Mouse (Mus musculus) limb, embryonic 14.5 days (tissue): Measurements from ENCODE around the gene Dst. TPM values are rescaled to one million over a fixed set of nuclear protein-coding genes. Genes with fewer than 3 reads are reported as not detected.

Experiments
- ATAC-seq: fragments of 200-750 bp; cut with Nextera tagmentation; 2 replicates; pipeline ENCODE4 v1.8.0; 2017; ENCODE audit warnings: low read depth, moderate number of reproducible peaks, moderate TSS enrichment; ENCODE audit not compliant: low FRiP score
- DNase-seq: peaks from one replicate; pipeline ENCODE4 v3.0.0-alpha.2; 2015; ENCODE audit warnings: low spot score
- H3K27ac ChIP-seq: fragments of 300-500 bp; sonication (generic); replicated peaks from 2 replicates; pipeline ENCODE4 v1.5.1; 2014; ENCODE audit warnings: low read depth, mild to moderate bottlenecking, low read length, moderate library complexity, mixed read lengths
- H3K27me3 ChIP-seq: fragments of 300-500 bp; sonication (generic); 2 replicates; pipeline ENCODE4 v1.6.1; 2014; ENCODE audit warnings: low read length, mixed read lengths; ENCODE audit not compliant: control insufficient read depth, insufficient read depth
- H3K36me3 ChIP-seq: fragments of 300-500 bp; sonication (generic); 2 replicates; pipeline ENCODE4 v1.6.1; 2014; ENCODE audit warnings: mild to moderate bottlenecking, low read length, moderate library complexity, mixed read lengths; ENCODE audit not compliant: control insufficient read depth, insufficient read depth
- H3K4me1 ChIP-seq: fragments of 300-500 bp; sonication (generic); 2 replicates; pipeline ENCODE4 v1.6.1; 2014; ENCODE audit warnings: antibody characterized with exemption, low read length, mixed read lengths; ENCODE audit not compliant: control insufficient read depth, insufficient read depth
- H3K4me2 ChIP-seq: fragments of 300-500 bp; sonication (generic); replicated peaks from 2 replicates; pipeline ENCODE4 v1.6.1; 2014; ENCODE audit warnings: low read depth, mild to moderate bottlenecking, low read length, moderate library complexity; ENCODE audit not compliant: severe bottlenecking
- H3K4me3 ChIP-seq: fragments of 300-500 bp; sonication (generic); replicated peaks from 2 replicates; pipeline ENCODE4 v1.5.1; 2014; ENCODE audit warnings: low read length
- H3K9ac ChIP-seq: fragments of 300-500 bp; sonication (generic); 2 replicates; pipeline ENCODE4 v1.6.1; 2014; ENCODE audit warnings: mild to moderate bottlenecking, low read depth, low read length, moderate library complexity; ENCODE audit not compliant: severe bottlenecking
- H3K9me3 ChIP-seq: fragments of 300-500 bp; sonication (generic); 2 replicates; pipeline ENCODE4 v1.6.1; 2016; ENCODE audit warnings: low read length; ENCODE audit not compliant: control insufficient read depth
- POLR2A ChIP-seq: fragments of 200-500 bp; IDR thresholded peaks from 2 replicates; pipeline ENCODE4 v1.8.0; 2012; ENCODE audit warnings: inconsistent platforms, mild to moderate bottlenecking, moderate library complexity, borderline replicate concordance; ENCODE audit not compliant: insufficient read depth, insufficient read length; ENCODE audit errors: extremely low read depth
- WGBS: fragments of 180-500 bp; shearing (Covaris S2); extraction: QIAGEN DNeasy Blood & Tissue Kit; methylation state at CpG from one replicate; pipeline ENCODE4 v1.1.7; 2014; 5-methylcytosine and 5-hydroxymethylcytosine counted together
- polyA plus RNA-seq, 2 experiments: library from polyadenylated mRNA; depleted of rRNA in 1 of 2; stranded (reverse) in 1 of 2; unstranded in 1 of 2; fragments of >200 nt; fragmentation: Nextera tagmentation in 1 of 2; extraction: Ambion mirVana in 1 of 2; gene quantifications; 2 replicates each; pipeline versions ENCODE4 v1.2.1 to v1.2.3; 2012 to 2014

Gene Dst
- polyA plus RNA-seq, 2 experiments = 34.9 to 42.5 TPM

- Histone ChIP-seq H3K4me2 (no peak overlapping the region), H3K9me3 (no peaks in the 10 kb centered on the region), H3K36me3 (peaks cover 59% of the 10 kb centered on the region), H3K4me3 (no peak overlapping the region), H3K4me1 (no peaks in the 10 kb centered on the region), H3K27me3 (no peaks in the 10 kb centered on the region), H3K27ac (no peak overlapping the region), H3K9ac (no peak overlapping the region)
- 71% methylated on average over 12 of the region's 12 CpGs for WGBS
- TF ChIP-seq POLR2A = no peak
- 0 out of 2 replicates have a peak, but pooled peaks have one; percentile 13 for ATAC-seq
- DNase-seq = peak; percentile 42
Measured at GRCm38 (mm10) chr1:34290321-34290720, 382.3 kb downstream of the Dst start.

- DNase-seq (no peak), ATAC-seq (no peak)
- Histone ChIP-seq H3K4me2 (no peak overlapping the region), H3K4me1 (no peaks in the 10 kb centered on the region), H3K9ac (no peak overlapping the region), H3K36me3 (peaks cover 55% of the 10 kb centered on the region), H3K4me3 (no peak overlapping the region), H3K9me3 (no peaks in the 10 kb centered on the region), H3K27ac (no peak overlapping the region), H3K27me3 (no peaks in the 10 kb centered on the region)
- 65% methylated on average over 14 of the region's 14 CpGs for WGBS
- TF ChIP-seq POLR2A = no peak
Measured at GRCm38 (mm10) chr1:34293198-34293597, 385.2 kb downstream of the Dst start.

- ATAC-seq (no peak), DNase-seq (no peak)
- Histone ChIP-seq H3K4me3 (no peak overlapping the region), H3K4me1 (peaks cover 5% of the 10 kb centered on the region), H3K27ac (no peak overlapping the region), H3K4me2 (no peak overlapping the region), H3K36me3 (peaks cover 36% of the 10 kb centered on the region), H3K27me3 (no peaks in the 10 kb centered on the region), H3K9me3 (no peaks in the 10 kb centered on the region), H3K9ac (no peak overlapping the region)
- TF ChIP-seq POLR2A = no peak
- WGBS = 63% methylated on average over 9 of the region's 9 CpGs
Measured at GRCm38 (mm10) chr1:34297636-34298035, 389.6 kb downstream of the Dst start.

GRCm38 (mm10) chr1:34298631-34299184 lies 390.7 kb downstream of the Dst start:
- Histone ChIP-seq H3K4me1 (peaks cover 5% of the 10 kb centered on the region), H3K36me3 (peaks cover 34% of the 10 kb centered on the region), H3K9me3 (no peaks in the 10 kb centered on the region), H3K27ac (0 out of 2 replicates have a peak overlapping the region, but pooled peaks have one; percentile 33), H3K4me2 (no peak overlapping the region; the same call in 1 of the 2 replicates), H3K4me3 (no peak overlapping the region), H3K27me3 (no peaks in the 10 kb centered on the region), H3K9ac (no peak overlapping the region)
- 59% methylated on average over 18 of the region's 18 CpGs for WGBS
- DNase-seq (peak; percentile 76), ATAC-seq (no peak)
- TF ChIP-seq POLR2A = no peak

GRCm38 (mm10) chr1:34299507-34299906 lies 391.5 kb downstream of the Dst start:
- H3K4me1 ChIP-seq = peaks cover 5% of the 10 kb centered on the region
- WGBS = 82% methylated on average over 13 of the region's 13 CpGs
- H3K36me3 ChIP-seq = peaks cover 32% of the 10 kb centered on the region
- no peak overlapping the region for H3K9ac ChIP-seq
- no peak for TF ChIP-seq POLR2A
- no peak overlapping the region for H3K4me3 ChIP-seq
- H3K27me3 ChIP-seq = no peaks in the 10 kb centered on the region
- H3K4me2 ChIP-seq = no peak overlapping the region
- no peak for DNase-seq
- H3K9me3 ChIP-seq = no peaks in the 10 kb centered on the region
- H3K27ac ChIP-seq = no peak overlapping the region
- no peak for ATAC-seq
